Mouse (Mus musculus) right cerebral cortex, postnatal 36 days (tissue): ENCODE measurements at regions not wholly inside any gene's neighbourhood (a gene's known extent, or its start where the extent isn't known, plus 50 kb on each side); places are given as distances from the start of the nearest gene placed in this dataset.
"Not testable (repeated sequence)": the region's sequence is repeated elsewhere in the genome, so short reads cannot be mapped to it uniquely, and the experiment has no call there.

ENCODE experiments used
- DNase-seq, 2 experiments: peaks; one replicate each; pipeline ENCODE4 v3.0.0; 2022; ENCODE audit warnings: low spot score in 2 of 2, mixed read lengths in 1 of 2

DNA sequence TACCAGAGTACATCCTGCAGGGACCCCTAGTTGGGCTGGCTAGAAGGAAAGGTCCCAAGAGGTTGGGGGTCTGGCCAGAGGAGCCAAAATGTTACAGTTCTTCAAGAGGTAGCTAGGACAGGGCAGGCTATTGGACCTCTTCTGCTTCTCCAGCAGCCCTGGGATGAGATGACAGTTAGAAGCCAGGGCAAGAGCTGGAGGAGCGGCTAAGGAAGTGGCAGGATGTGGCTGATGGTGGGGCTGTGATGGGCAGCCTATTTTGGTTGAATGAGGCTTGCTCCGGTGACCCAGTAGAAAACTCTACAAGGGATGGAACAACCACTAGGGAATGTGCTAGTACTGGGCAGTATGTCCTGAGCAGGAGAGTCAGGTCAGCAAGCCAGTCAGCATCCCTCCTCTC, 82.8 kb downstream of the Ddx11 start:
- no peak for DNase-seq

DNA sequence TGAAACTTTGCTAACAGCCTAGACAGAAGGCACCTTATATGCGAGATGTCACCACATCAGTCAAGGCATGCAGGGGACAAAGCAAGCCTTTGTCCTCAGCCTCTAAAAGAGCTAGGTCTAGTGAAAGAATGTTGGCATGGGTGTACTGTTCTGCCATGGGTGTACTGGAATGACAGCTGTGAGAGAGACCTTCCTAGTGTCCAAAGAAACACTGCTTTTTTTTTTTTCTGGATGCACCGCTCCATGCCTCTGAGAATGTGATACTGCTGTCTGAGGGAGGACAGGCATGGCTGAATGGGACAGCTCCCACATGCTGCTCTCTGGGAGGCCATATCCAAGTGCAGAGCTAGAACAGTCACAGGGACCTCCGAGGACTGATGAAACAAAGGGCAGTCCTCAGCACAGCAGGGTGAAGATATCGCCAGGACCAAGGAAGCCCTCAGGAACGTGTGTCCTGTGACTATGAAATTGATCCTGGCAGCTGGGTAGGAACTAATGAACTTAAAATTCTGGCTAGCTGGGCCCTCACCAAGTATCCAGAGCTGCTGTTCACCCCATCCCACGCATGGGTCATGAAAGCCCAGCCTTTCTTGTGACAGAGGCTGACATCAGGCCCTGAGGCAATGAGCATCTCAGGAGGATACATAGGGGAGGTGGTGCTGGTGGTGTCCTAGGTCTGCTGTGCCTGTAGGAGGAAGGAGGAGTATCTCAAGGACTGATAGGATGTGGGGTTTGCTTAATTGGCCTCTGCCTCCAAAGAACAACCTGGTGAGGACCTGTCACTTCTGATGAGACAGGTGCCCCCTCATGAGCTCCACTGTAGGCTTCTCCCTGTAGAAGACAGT, 84.6 kb downstream of the Ddx11 start:
- not testable (repeated sequence) for DNase-seq

DNA sequence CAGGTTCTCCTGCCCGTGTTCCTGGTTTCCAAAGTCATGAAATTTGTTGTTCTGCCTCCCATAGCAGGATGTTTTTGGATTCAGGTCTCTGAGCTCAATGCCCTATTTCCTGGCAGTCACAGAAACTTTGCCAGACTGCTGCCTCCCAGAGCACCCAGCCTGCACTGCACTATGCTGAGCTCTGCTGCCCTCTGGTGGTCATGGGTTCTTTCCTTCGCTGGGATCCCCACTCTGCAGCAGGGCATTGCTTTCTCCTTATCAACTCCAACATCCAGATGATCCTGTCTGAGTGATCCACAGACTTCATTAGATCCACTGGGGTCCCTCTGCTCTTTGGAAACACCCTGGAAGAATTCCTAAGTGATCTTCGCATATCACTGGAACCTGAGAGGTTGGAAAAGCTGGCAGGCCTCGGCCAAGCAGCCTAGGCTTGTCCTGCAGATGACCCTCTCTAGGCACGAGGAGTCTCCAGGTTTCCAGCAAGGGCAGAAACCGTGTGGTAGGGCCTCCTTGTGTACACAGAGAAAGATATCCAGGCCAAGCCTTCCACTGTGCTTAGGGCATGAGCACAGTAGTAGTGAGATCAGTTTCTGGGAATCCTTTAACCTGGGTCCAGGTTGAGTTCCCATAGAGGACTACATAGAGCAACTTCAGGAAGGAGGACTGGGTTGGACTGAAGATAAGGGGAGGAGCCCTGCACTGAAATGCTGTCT, 85.6 kb downstream of the Ddx11 start:
- DNase-seq, result not testable (repeated sequence)

DNA sequence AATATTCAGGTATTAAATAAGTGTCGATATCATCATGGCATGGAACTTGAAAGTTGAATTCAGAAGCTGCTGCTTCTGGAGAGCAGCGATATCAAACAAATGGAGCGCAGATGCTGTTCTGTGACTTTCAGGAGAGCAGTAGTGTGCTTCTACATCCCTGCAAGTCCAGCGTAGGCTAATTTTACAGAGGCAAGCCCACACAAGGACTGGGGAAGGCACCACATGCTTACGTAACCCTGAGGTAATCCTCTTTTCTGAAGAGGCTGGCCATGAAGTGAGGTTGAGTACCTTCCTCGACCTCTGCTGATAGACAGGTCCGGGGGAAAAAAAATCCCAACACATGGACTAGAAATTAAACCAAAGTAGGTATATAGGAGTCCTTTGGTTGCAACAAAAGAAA, 88.2 kb downstream of the Ddx11 start:
- peak in 1 of 2 experiments; percentile 47 for DNase-seq

DNA sequence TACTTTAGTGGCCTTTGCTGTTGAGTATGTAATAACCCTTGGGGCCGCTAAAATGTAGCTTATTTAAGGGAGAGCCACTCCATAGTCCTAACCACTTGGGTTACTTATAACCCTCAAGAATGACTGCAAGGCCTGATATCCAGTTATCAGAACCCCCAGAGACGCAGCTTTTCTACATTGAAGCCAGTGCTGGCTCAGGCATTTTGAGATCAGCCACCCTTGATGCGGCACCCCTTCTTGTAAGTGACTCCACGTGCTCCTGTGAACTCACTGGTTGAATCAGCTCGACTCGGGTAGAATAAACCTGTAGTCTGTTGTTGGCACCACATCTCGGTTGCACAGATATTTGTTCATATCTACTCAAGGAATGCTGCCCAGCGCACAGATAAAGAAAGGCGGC, 89.3 kb downstream of the Ddx11 start:
- DNase-seq, result no peak

DNA sequence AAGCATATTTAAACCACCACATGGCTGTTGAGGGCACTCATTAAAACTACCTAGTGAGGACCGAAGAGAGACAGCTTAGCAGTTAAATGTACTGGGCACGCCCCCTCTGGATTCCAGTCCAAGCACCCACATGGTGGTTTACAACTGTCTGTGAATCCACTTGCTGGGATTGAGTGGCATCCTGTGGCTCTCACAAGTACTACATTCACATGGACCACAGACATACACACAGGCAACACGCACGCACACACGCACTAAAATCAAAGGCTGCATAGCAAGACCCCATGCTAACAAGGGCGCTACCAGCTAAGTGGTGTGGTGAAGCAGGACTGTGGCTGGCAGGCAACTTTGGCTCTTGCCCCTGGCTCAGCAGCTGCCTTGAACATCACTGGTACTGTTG, 95.0 kb downstream of the Ddx11 start:
- DNase-seq, result no peak

DNA sequence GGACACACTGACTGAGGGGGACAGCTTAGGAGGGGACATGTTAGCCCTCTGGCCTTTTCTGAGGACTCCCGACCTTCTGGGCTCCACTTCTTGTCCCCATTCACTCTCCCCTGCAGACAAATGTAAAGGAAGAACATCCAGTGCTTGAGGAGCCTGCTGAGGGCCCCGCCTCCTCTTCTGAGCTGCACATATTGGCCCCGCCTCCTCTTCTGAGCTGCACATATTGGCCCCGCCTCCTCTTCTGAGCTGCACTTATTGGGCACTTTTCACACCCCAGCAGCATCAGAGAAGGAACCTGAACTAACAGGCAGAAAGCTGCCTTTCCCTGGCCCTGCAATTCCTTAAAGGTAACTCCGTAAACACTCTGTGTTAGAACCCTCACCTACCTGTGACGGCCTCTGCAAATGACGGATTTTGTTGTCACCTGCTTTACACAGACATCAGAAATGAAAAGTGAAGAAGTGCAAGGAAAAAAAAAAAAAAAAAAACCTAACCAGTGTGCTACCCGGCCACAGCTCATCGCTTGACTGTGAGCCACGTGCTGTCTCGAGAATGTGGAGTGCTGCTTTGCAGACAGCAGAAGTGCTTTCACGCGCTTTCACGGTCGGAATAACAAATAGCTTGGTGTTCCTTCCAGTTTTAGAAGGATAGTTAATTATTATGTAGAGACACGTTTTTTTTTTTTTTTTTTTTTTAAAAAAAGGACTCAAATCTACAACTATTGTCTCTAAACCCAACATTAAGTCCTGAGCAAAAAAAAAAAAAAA, 96.5 kb downstream of the Ddx11 start:
- DNase-seq, result no peak

DNA sequence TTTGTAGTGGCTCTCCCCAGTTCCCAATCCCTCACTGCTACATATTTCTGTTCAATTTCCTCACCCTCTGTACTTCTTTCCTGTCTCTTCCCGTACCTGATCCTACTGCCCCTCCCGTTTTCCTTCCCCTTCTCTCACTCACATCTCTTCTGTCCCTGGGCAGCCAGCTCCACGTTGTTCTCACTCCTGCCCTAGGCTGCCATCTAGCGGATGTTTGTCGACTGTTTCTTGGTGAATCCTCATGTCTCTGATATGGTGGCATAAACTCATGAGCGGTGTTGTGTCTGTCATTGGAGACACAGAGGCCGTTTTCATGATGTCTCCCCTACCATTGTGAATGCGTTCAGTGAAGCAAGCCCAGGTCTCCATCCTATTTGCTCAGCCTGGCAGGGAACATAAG, 97.9 kb downstream of the Ddx11 start:
- peak; percentile 44 to 54 for DNase-seq

DNA sequence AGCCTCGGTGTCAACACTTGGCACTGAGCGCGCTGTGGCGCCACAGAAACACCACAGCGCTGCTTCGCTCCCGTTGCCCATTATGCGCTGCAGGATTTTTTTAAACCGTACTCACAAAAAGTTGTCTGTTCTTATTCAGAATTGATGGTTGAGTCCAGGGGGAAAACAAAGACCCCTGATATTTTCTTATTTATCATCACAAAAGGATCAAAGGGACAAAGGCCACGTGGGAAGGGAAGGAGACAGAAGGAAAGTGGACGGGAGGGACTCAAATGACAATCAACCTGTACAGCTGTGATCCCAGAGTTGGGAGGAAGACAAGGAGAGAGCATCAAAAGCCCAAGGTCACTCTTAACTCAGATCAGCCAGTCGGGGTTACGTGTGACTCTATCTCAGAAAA, 100.4 kb downstream of the Ddx11 start:
- DNase-seq, result no peak

DNA sequence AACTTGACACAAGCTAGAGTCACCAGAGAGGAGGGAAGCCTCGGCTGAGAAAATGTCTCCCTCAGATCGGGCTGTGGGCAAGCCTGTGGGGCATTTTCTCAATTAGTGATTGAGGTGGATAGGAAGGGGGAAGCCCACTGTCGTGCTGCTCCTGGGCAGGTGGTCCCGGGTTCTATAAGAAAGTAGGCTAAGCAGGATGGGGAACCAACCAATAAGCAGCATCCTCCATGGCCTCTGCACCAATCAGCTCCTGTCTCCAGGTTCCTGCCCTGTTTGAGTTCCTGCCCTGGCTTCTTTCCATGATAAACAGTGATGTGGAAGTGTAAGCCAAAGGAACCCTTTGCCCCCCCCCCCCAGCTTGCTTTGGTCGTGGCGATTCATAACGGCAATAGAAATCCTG, 100.9 kb downstream of the Ddx11 start:
- no peak for DNase-seq

DNA sequence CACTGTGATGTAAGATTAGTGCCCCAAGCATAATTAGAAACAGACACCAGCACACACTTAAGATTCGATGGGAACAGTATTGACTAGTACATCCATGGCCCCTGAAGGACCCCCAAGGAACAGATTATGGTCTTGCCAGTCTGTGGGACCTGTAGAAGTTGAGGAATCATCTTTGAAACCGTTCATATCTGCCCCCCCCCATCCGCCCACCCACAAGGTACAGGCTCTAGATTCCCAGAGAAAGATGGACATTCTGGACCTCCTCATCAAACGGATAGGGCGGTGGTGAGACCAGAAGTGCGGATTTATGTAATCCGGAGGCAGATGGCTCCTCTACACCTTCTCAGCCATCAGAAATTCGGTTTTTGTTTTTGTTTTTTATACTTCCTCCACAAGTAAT, 109.1 kb downstream of the Ddx11 start:
- DNase-seq, result no peak

DNA sequence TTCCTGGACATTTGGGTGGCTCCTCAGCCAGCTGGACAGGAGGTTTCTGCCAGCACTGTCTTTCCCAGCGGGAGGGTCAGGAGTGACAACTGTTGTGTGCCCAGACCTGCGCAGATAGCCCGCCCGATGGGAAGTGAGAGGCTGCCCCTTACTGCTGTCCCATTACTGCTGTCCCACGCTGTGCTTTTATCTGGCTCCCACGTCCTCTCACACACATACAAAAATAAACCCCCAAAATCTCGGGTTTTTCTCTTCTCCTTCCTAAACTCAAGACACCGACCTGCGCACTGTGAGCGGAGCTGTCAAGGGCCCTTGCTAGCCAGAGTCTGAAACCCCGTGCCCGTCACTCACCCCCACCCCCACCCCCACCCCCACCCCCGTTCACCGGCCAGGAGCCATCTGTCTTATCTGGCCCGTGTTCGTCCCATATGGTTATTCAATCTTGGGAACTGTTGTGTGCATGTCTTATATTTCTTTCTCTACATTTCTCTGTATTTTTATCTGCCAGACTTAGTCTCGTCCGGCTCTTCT, 109.6 kb downstream of the Ddx11 start:
- peak; percentile 28 to 65 for DNase-seq

DNA sequence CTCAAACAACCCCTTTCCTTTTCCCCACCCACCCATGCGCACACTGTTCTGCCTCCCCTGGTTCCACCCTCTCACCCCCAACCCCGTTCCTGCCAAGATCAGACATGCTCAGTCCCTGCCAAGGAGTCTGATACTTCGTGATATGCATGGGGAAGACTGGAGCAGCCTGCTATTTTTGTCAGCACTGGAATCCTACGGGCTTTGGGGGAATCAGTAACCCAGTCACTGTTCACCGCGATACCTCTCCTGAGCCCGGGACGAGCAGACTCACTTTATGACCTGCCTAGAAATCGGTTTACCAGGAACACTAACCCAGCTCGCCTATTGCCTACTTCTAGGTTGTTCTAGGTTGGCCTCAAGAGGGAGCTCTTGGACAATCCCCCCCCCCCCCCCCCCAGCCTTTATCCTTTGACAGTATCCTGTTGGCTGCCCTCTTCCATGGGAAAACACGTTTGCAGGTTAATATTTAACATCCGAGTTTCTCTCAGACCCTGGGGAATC, 110.2 kb downstream of the Ddx11 start:
- DNase-seq, result peak in 1 of 2 experiments; percentile 39

DNA sequence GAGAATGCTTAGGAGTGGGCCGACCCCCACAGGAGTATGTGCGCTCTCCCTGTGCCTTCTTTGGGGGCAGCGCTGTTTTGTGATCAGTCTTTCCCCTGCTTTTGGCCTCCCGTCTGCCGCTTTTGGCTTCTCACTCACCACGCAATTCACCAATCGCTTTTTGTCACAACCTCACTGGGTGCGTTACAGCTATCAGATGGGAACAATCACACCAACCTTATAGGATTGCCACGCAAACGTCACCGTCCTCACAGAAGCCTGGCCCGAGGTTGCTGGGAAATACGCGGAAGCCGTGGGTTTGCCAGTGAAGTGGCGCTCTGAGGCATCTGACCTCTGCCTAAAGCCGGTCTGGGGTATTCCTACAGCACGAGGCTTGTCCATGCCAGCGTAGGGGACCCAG, 111.1 kb downstream of the Ddx11 start:
- DNase-seq, result no peak

DNA sequence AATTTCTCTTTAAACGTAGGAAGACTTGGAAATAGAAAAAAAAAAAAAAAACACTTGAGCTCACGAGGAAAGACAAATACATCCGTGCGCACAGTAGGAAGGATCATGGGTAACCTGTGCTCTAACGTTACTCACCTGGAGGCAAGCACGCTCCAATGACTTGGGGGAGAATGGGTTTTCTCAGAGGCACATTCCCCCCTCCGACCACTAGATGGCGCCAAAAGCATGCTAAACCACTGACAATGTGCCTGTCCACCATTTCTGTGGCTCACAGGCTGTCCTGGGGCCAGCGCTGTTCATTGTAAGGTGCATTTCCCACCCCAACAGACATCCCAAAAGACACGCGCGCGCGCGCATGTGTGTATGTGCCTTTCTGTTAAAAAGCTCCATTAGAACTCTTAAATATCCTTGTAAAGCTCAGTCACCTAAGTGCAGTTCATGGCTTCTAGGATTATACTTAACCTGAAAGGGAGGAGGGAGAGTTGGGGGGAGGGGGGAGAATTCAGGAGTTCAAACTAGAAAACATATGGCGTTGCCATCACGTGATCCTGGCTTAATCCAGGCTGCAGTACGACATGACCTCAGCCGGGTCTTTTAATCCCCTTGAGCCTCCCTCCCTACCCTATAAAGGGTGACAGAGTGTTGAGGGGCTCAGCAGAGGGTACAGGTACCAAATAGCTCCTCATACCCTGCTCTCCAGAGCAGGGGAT, 111.9 kb downstream of the Ddx11 start:
- DNase-seq, result peak; percentile 75 to 82

DNA sequence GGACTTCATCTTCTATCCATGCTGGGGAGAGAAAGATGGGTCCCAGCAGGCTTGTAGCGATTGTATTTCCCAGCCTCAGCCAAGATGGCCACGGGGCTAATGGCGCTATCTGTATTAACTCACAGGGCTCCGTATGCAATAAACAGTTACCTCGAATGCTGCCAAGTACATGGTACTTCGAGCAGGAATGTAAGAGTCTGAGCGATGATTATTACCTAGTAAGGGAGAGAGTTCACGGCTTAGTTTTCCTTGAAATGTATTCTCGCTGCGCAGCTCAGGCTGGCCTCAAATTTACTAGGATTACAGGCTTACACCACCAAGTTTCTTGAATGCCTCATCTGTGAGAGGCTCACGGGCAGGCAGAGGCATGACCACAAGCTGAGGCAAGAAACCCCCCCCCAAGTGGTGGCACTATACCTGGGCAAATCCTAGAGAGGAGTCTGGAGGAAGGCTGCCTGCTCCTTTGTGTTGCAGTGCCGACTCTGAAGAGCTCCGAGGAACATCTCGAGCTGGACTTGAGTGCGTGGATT, 112.6 kb downstream of the Ddx11 start:
- no peak for DNase-seq

DNA sequence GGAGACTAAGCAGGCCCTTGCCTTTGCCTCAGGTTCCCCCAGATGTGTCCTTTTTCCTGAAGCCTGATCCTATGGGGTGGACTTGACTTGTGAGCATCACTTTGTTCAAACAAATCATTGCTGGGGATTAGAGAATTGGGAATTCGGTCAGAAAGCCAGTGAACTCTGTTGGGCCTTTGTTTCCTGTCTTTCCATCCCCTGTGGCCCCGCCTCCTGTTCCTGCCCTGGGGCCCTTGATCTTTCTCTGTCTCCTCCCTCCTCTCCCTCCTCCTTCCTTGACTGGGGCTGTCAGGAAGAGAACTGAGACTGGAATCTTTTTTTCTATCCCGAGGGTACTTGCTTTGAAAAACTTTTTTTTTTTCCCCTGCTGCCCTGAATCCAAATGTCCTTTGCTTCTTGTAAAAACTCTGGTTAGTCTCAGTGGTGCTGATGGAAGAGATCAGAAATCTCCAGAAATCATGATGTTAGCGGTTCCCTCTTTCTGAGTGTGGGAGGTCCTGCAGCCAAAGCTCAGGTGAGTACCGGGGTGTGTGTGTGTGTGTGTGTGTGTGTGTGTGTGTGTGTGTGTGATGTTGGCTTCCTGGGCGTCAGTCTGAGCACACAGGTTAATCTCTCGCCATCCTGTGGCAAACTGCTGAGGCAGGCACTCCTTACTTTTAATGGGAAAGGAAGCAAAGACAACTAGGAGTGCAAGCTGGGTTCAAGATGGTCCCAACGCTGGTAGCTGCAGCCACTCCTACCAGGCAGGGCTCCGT, 118.7 kb downstream of the Ddx11 start:
- DNase-seq, result no peak

DNA sequence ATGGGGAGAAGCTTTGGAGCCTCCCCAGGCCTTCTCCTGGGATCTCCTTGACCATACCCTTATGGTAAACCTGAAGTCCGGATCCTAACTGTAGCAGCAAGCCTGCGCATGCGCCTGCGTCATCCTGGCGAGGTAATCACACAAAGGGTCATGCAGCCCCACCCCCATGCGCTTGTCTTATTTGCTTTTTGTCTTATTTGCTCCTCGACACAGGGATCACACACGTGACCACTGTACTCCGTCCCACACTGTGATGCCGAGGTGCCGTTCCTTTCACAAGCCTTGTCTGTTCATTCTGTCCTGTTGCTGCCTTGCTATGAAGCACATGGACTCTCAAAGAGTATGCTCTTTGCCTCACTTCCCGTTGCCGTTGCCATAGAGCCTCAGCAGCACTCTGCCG, 120.9 kb downstream of the Ddx11 start:
- no peak for DNase-seq

DNA sequence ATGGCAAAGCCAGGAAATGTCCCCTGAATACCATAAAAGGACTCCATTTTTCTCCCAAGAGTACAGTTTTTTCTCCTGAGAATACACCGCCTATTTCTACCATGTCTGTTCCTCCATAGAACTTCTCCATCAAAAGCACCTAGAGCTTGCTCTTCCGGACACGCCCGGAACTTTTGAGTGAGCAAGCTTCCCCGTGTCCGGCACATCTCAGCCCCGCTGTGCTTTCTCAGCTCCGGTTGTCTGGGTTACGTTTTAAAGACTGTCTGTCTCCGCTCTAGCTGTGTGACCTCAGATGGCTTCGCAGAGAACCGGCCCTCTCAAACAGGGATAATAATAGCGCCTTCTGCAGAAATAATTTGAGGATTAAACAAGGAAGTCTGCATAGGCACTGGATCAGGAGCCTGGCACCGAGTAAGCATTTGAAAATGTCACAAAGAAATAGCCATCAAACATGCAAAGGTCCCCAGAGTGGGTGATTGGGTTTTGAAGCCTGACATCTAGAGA, 122.8 kb downstream of the Ddx11 start:
- DNase-seq, result no peak

DNA sequence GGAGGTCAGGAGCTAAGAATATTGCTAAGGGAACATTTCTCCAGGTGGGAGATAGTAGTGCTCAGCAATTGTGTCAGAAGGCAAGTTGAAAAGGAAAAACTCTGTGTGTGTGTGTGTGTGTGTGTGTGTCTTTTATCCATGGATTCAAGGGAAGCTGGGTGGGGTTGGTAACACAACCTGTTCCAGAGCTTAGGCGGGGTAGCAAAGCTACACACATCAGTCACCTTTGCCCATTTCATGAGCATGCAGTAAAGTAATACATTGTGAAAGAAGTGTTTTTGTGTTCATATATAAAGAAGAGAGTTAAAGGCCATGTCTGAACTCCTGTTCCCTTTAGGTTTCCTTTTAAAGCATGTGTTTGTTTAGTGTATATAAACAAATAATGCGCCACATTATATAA, 128.2 kb downstream of the Ddx11 start:
- DNase-seq, result no peak
